Mouse (Mus musculus) ES-E14 (cell line): Measurements from ENCODE around the gene Srebf1. TPM values are rescaled to one million over a fixed set of nuclear protein-coding genes. Genes with fewer than 3 reads are reported as not detected.

Experiments used
- DNase-seq: peaks from one replicate; pipeline ENCODE4 v3.0.0-alpha.2; 2013; ENCODE audit warnings: low read depth, low spot score
- H3K27ac ChIP-seq: 2 replicates; pipeline ENCODE4 v1.5.1; 2012; ENCODE audit warnings: low read depth, mild to moderate bottlenecking, low read length, moderate library complexity, mixed read lengths; ENCODE audit not compliant: poor library complexity, insufficient read depth, severe bottlenecking
- H3K36me3 ChIP-seq: 2 replicates; pipeline ENCODE4 v1.6.1; 2012; ENCODE audit warnings: mild to moderate bottlenecking, low read length, moderate library complexity, mixed read lengths; ENCODE audit not compliant: control insufficient read depth, poor library complexity, insufficient read depth, severe bottlenecking
- H3K4me1 ChIP-seq, 2 experiments: fragments of 150-350 bp in 1 of 2; sonication (generic) in 1 of 2; 2 replicates each; pipeline ENCODE4 v1.6.1; 2012; ENCODE audit warnings: low read length in 2 of 2, mild to moderate bottlenecking in 1 of 2, mixed read lengths in 1 of 2; ENCODE audit not compliant: control insufficient read depth in 2 of 2, insufficient read depth in 2 of 2, poor library complexity in 1 of 2
- H3K4me3 ChIP-seq, 2 experiments: fragments of 150-350 bp in 1 of 2; sonication (generic) in 1 of 2; 2 replicates each; pipeline ENCODE4 v1.5.1; 2012; ENCODE audit warnings: low read length in 2 of 2, low read depth in 1 of 2, mild to moderate bottlenecking in 1 of 2, mixed read lengths in 1 of 2; ENCODE audit not compliant: insufficient read depth in 1 of 2, poor library complexity in 1 of 2, severe bottlenecking in 1 of 2
- H3K9ac ChIP-seq: 2 replicates; pipeline ENCODE4 v1.6.1; 2012; ENCODE audit warnings: low read depth, mild to moderate bottlenecking, low read length, mixed read lengths; ENCODE audit not compliant: poor library complexity, insufficient read depth, severe bottlenecking
- H3K9me3 ChIP-seq: fragments of 150-350 bp; sonication (generic); 2 replicates; pipeline ENCODE4 v1.6.1; 2012; ENCODE audit warnings: low read depth, mild to moderate bottlenecking, low read length; ENCODE audit not compliant: control insufficient read depth, insufficient read depth
- CHD2 ChIP-seq: IDR thresholded peaks from 2 replicates; pipeline ENCODE4 v1.6.1; 2014; ENCODE audit warnings: mild to moderate bottlenecking, low read depth, low read length, inconsistent platforms
- HCFC1 ChIP-seq: IDR thresholded peaks from 2 replicates; pipeline ENCODE4 v1.6.1; 2012; ENCODE audit warnings: low read length, inconsistent platforms, borderline replicate concordance; ENCODE audit not compliant: insufficient read depth
- MAFK ChIP-seq: IDR thresholded peaks from 2 replicates; pipeline ENCODE4 v1.6.1; 2014; ENCODE audit warnings: mild to moderate bottlenecking, low read depth, low read length, inconsistent platforms; ENCODE audit not compliant: insufficient read depth
- ZC3H11A ChIP-seq: IDR thresholded peaks from 2 replicates; pipeline ENCODE4 v1.6.1; 2012; ENCODE audit warnings: low read depth, mild to moderate bottlenecking, inconsistent platforms, low read length, borderline replicate concordance
- ZNF384 ChIP-seq: IDR thresholded peaks from 2 replicates; pipeline ENCODE4 v1.6.1; 2012; ENCODE audit warnings: low read depth, low read length, inconsistent platforms
- in situ Hi-C, 2 experiments: fragments of 600-800 bp; cut with MboI; formaldehyde crosslinking; loops; one replicate each; pipeline ENCODE4 v1.15.1; 2025; ENCODE audit warnings: low sequenced_read_pairs in 2 of 2, inconsistent platforms in 1 of 2; ENCODE audit not compliant: unreplicated experiment in 2 of 2
- total RNA-seq: library from RNA; depleted of rRNA; stranded (reverse); fragments of 300-350 nt; gene quantifications from 2 replicates; pipeline ENCODE4 v1.2.3, GENCODE M21; 2012

Gene Srebf1
- total RNA-seq, 1 experiment: 136 TPM

DNA sequence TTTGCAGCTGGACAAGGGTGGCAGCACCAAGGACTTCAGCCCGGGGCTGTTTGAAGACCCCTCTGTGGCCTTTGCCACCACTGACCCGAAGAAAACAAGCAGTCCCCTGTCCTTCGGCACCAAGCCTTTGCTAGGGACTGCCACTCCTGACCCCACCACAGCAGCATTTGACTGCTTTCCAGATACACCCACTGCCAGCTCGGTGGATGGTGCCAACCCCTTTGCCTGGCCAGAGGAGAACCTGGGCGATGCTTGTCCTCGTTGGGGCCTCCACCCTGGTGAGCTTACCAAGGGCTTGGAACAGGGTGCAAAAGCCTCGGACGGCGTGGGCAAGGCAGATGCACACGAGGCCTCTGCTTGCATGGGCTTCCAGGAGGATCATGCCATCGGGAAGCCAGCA, 35.3 kb downstream of the Srebf1 start:
- no peak overlapping the region for H3K4me3 ChIP-seq
- peaks cover 23% of the 10 kb centered on the region for H3K36me3 ChIP-seq
- peaks cover 9 to 37% of the 10 kb centered on the region in 2 experiments; a peak in 3 of 4 replicates for H3K4me1 ChIP-seq
- H3K9me3 ChIP-seq: no peaks in the 10 kb centered on the region
- no peak for DNase-seq
- H3K27ac ChIP-seq: no peak overlapping the region
- in situ Hi-C loops: no loop called here
- no peak overlapping the region for H3K9ac ChIP-seq
- TF ChIP-seq ZNF384: no peak
- no peak for TF ChIP-seq HCFC1
- TF ChIP-seq MAFK: no peak
- no peak for TF ChIP-seq ZC3H11A
- no peak for TF ChIP-seq CHD2

DNA sequence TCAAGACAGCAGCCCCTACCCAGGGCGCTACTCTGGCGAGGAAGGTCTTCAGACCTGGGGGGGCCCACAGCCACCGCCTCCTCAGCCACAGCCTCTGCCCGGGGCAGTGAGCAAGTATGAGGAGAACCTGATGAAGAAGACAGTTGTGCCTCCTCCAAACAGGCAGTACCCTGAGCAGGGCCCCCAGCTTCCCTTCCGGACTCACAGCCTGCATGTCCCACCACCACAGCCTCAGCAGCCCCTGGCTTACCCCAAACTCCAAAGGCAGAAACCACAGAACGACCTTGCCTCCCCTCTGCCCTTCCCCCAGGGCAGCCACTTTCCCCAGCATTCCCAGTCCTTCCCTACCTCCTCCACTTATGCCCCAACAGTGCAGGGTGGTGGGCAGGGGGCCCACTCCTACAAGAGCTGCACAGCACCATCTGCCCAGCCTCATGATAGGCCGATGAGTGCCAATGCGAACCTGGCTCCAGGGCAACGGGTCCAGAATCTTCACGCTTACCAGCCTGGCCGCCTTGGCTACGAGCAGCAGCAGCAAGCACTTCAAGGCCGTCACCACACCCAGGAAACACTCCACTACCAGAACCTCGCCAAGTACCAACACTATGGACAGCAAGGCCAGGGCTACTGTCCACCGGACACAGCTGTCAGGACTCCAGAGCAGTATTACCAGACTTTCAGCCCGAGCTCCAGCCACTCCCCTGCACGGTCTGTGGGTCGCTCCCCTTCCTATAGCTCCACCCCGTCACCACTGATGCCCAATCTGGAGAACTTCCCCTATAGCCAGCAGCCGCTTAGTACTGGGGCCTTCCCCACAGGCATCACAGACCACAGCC, 36.8 kb downstream of the Srebf1 start:
- in situ Hi-C loops: no loop called here
- DNase-seq: no peak
- no peak overlapping the region for H3K9ac ChIP-seq
- peaks cover 23% of the 10 kb centered on the region for H3K36me3 ChIP-seq
- H3K9me3 ChIP-seq: no peaks in the 10 kb centered on the region
- TF ChIP-seq CHD2 (no peak), ZC3H11A (no peak), ZNF384 (no peak), HCFC1 (no peak), MAFK (no peak)
- no peak overlapping the region for H3K4me3 ChIP-seq
- peaks cover 9 to 37% of the 10 kb centered on the region in 2 experiments; a peak in 3 of 4 replicates for H3K4me1 ChIP-seq
- no peak overlapping the region for H3K27ac ChIP-seq

DNA sequence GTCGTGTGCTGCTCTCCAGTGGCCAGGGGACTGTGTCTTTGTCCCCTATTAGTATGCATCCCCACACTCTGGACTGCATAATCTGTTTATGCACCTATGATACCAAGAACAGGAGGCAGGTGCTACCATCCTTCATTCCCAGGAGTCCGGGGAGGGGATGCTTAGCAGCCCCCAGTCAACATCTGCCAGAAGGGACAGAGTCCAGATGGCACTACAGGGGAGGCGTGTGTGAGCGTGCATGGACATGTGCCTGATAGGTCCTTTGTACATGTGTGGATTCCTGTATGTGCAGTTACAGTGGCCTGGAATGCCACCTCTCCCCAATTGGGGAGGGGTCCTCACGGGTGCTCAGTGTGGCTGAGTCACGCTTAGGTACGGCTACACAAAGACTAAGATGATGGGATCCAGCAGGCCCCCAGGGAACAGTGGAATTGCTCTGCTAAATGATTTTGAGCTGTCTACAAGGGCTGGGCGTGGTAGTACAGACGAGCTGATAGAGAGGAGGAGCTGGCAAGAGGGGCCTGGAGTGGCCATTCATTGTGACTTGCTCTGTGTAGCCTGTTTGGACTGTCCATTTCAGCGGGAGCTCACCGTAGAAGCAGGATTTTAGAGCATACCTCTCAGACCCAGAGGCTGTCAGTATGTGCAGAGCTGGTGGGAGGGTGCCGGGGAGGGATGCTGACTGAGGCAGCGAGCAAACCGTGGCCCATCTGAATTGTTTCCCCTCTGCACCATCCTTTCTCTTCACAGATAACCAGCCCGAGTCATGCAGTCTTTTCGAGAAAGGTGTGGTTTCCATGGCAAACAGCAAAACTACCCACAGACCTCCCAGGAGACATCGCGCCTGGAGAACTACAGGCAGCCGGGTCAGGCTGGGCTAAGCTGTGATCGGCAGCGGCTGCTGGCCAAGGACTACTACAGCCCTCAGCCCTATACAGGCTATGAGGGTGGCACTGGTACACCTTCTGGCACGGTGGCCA, 37.7 kb downstream of the Srebf1 start:
- in situ Hi-C loops: no loop called here
- no peak for DNase-seq
- Histone ChIP-seq H3K9ac (no peak overlapping the region), H3K4me1 (peaks cover 9 to 33% of the 10 kb centered on the region in 2 experiments; a peak in 3 of 4 replicates), H3K27ac (no peak overlapping the region), H3K4me3 (no peak overlapping the region), H3K36me3 (peaks cover 20% of the 10 kb centered on the region), H3K9me3 (no peaks in the 10 kb centered on the region)
- TF ChIP-seq CHD2 (no peak), MAFK (no peak), ZC3H11A (no peak), ZNF384 (no peak), HCFC1 (no peak)

DNA sequence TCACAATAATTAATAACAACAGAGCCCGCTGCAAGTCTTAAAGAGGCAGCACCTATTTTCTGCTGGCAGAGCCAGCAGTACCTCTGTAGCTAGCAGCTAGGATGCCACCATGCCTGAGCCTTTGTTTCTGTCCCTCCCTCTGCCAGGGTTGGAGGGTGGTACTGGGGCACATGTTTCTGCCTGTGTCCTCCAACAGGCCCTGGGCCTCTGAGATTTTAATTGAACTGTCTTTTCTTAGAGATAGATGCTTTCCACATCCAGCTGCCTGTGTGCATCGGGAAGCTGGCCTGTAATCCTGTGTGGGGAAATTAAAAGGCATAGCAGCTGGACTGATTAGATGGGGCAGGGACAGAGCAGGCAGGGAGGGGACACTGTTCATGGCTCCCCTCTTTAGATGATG, 39.6 kb downstream of the Srebf1 start:
- no peak for DNase-seq
- Histone ChIP-seq H3K9me3 (no peaks in the 10 kb centered on the region), H3K9ac (no peak overlapping the region), H3K4me1 (peaks cover 15 to 40% of the 10 kb centered on the region in 2 experiments; a peak in 3 of 4 replicates), H3K27ac (no peak overlapping the region), H3K4me3 (no peak overlapping the region), H3K36me3 (peaks cover 22% of the 10 kb centered on the region)
- in situ Hi-C loops: no loop called here
- no peak for TF ChIP-seq MAFK
- no peak for TF ChIP-seq CHD2
- no peak for TF ChIP-seq ZC3H11A
- TF ChIP-seq HCFC1: no peak
- TF ChIP-seq ZNF384: no peak
